Mouse (Mus musculus) urinary bladder, postnatal 14 days (tissue): ENCODE data around the gene Olfr406.

ENCODE experiments used
- DNase-seq: peaks from one replicate; pipeline ENCODE4 v3.0.0; 2021; ENCODE audit warnings: low spot score

Olfr406 gene

GRCm38 (mm10) chr11:74259508-74259907, at the start of gene Olfr406:
Gene Olfr406 (plus strand): TSS chr11:74259808.
- no peak for DNase-seq

GRCm38 (mm10) chr11:74211279-74211678, 48.3 kb upstream of the Olfr406 start, which contains the start of gene Olfr43:
Gene Olfr43 (minus strand): TSS chr11:74211379.
- no peak for DNase-seq

- DNase-seq: no peak
These were observed 18.4 kb upstream of the Olfr406 start for GRCm38 (mm10) chr11:74241201-74241600.

- no peak for DNase-seq
These were observed 23.8 kb downstream of the Olfr406 start, which contains the start of gene Olfr59 for GRCm38 (mm10) chr11:74283436-74283835. Gene Olfr59 (plus strand): TSS chr11:74283736.

- DNase-seq: no peak
These were observed 27.6 kb downstream of the Olfr406 start for GRCm38 (mm10) chr11:74287256-74287655.
